In genomic region chr19:42380321-42380980, GRCm38 (mm10) we compare ENCODE assay signal across 9 mouse cellular contexts. TPM values are rescaled to one million over a fixed set of nuclear protein-coding genes. Genes with fewer than 3 reads are reported as not detected.
DNase-seq lines count a peak whose midpoint lies in the region; ATAC-seq and TF ChIP-seq lines count a peak whose summit lies in the region.
"Had no signal": no experiment of that assay in that cellular context is flagged by ENCODE, and none has a peak within 500 bp of the region (broad histone marks: within the 10 kb centered on the region; RNA-seq: fewer than 3 reads in every experiment).

No protein-coding gene starts in this region.

- WGBS in kidney, embryonic 14.5 days, result 3% methylated on average over 25 of the region's 26 CpGs
- WGBS in kidney, adult 2 months, result 3% methylated on average over 26 of the region's 26 CpGs
- 1% methylated on average over 24 of the region's 26 CpGs for WGBS in embryonic facial prominence, embryonic 11.5 days
- WGBS in hindbrain, embryonic 14.5 days, result 1% methylated on average over 26 of the region's 26 CpGs
- 3% methylated on average over 23 of the region's 26 CpGs for WGBS in midbrain, postnatal 0 days

- H3K36me3 ChIP-seq in kidney, embryonic 14.5 days (ENCODE audit: control insufficient read depth, insufficient read depth, low read length), result no peaks in the 10 kb centered on the region
- H3K36me3 ChIP-seq in kidney, adult 2 months (ENCODE audit: control insufficient read depth, insufficient read depth, low read length), result no peaks in the 10 kb centered on the region
- no peaks in the 10 kb centered on the region for H3K36me3 ChIP-seq in embryonic facial prominence, embryonic 11.5 days (replicated peaks; ENCODE audit: control insufficient read depth, insufficient read depth, low read depth, low read length)
- no peaks in the 10 kb centered on the region for H3K36me3 ChIP-seq in hindbrain, embryonic 14.5 days (replicated peaks; ENCODE audit: control insufficient read depth, insufficient read depth)
- no peaks in the 10 kb centered on the region for H3K36me3 ChIP-seq in midbrain, postnatal 0 days (ENCODE audit: insufficient read depth, low read length)

- peak overlapping the region; percentile 17; the same call in 1 of the 2 replicates for H3K4me3 ChIP-seq in kidney, embryonic 14.5 days (ENCODE audit: low read length)
- H3K4me3 ChIP-seq in kidney, adult 2 months (ENCODE audit: insufficient read depth, low read depth, low read length), result no peak overlapping the region
- peak overlapping the region; percentile 29 for H3K4me3 ChIP-seq in embryonic facial prominence, embryonic 11.5 days (ENCODE audit: low read depth, low read length)
- H3K4me3 ChIP-seq in hindbrain, embryonic 14.5 days (replicated peaks; ENCODE audit: low read length), result peak overlapping the region; percentile 19
- no peak overlapping the region for H3K4me3 ChIP-seq in midbrain, postnatal 0 days (ENCODE audit: low read depth, low read length)

- TF ChIP-seq POLR2A in kidney, adult 2 months (IDR thresholded peaks at IDR 0.05; ENCODE audit: low read depth, low read length), result no peak

- no peak for DNase-seq in kidney, adult 2 months
- DNase-seq in embryonic facial prominence, embryonic 11.5 days (ENCODE audit: low spot score), result peak; percentile 48
- DNase-seq in hindbrain, embryonic 14.5 days (ENCODE audit: low spot score), result peak; percentile 44
- peak; percentile 50 for DNase-seq in midbrain, postnatal 0 days (ENCODE audit: low spot score)
- DNase-seq in adrenal gland, adult 8-10 months, result no peak
- no peak for DNase-seq in spleen, postnatal 36 days (ENCODE audit: low spot score in 2 of 2)
- DNase-seq in thymus, postnatal 25 days, result no peak

- no peaks in the 10 kb centered on the region for H3K9me3 ChIP-seq in kidney, embryonic 14.5 days (ENCODE audit: control insufficient read depth, low read length)
- no peaks in the 10 kb centered on the region for H3K9me3 ChIP-seq in embryonic facial prominence, embryonic 11.5 days (replicated peaks; ENCODE audit: control insufficient read depth, low read length)
- H3K9me3 ChIP-seq in hindbrain, embryonic 14.5 days (ENCODE audit: control insufficient read depth, low read length), result no peaks in the 10 kb centered on the region
- no peaks in the 10 kb centered on the region for H3K9me3 ChIP-seq in midbrain, postnatal 0 days (ENCODE audit: low read length)

- H3K27me3 ChIP-seq in kidney, embryonic 14.5 days (ENCODE audit: control insufficient read depth, insufficient read depth, low read length), result peaks cover 18% of the 10 kb centered on the region
- H3K27me3 ChIP-seq in kidney, adult 2 months (replicated peaks; ENCODE audit: control insufficient read depth, insufficient read depth, low read length), result no peaks in the 10 kb centered on the region
- peaks cover 19% of the 10 kb centered on the region; the same call in 1 of the 2 replicates for H3K27me3 ChIP-seq in embryonic facial prominence, embryonic 11.5 days (ENCODE audit: control insufficient read depth, insufficient read depth, low read length)
- H3K27me3 ChIP-seq in hindbrain, embryonic 14.5 days (ENCODE audit: control insufficient read depth, insufficient read depth, low read length), result no peaks in the 10 kb centered on the region
- no peaks in the 10 kb centered on the region for H3K27me3 ChIP-seq in midbrain, postnatal 0 days (ENCODE audit: insufficient read depth, low read length)

- no peak overlapping the region for H3K9ac ChIP-seq in kidney, embryonic 14.5 days (ENCODE audit: low read depth, low read length)
- peak overlapping the region; percentile 51; the same call in 1 of the 2 replicates for H3K9ac ChIP-seq in embryonic facial prominence, embryonic 11.5 days (replicated peaks; ENCODE audit: low read length)
- peak overlapping the region; percentile 43 for H3K9ac ChIP-seq in hindbrain, embryonic 14.5 days
- H3K9ac ChIP-seq in midbrain, postnatal 0 days (replicated peaks; ENCODE audit: low read length, poor library complexity, severe bottlenecking), result peak overlapping the region; percentile 56

- H3K4me2 ChIP-seq in kidney, embryonic 14.5 days (replicated peaks; ENCODE audit: low read depth, low read length), result peak overlapping the region; percentile 37
- H3K4me2 ChIP-seq in embryonic facial prominence, embryonic 11.5 days (ENCODE audit: low read depth, low read length), result peak overlapping the region; percentile 55
- H3K4me2 ChIP-seq in hindbrain, embryonic 14.5 days (replicated peaks), result peak overlapping the region; percentile 54
- peak overlapping the region; percentile 44 for H3K4me2 ChIP-seq in midbrain, postnatal 0 days (ENCODE audit: low read depth, low read length, poor library complexity, severe bottlenecking)

- TF ChIP-seq CTCF in kidney, adult 2 months (conservative IDR thresholded peaks at IDR 0.05; ENCODE audit: insufficient read depth, insufficient read length, low read depth, low read length), result no peak
- no peak for TF ChIP-seq CTCF in midbrain, postnatal 0 days (IDR thresholded peaks at IDR 0.05)

- H3K27ac ChIP-seq in kidney, embryonic 14.5 days (ENCODE audit: low read depth, low read length), result no peak overlapping the region
- no peak overlapping the region for H3K27ac ChIP-seq in kidney, adult 2 months (ENCODE audit: insufficient read depth, low read depth, low read length)
- H3K27ac ChIP-seq in embryonic facial prominence, embryonic 11.5 days (replicated peaks; ENCODE audit: low read depth, low read length), result no peak overlapping the region
- peak overlapping the region; percentile 64 for H3K27ac ChIP-seq in hindbrain, embryonic 14.5 days
- peak overlapping the region; percentile 72 for H3K27ac ChIP-seq in midbrain, postnatal 0 days (ENCODE audit: low read depth, low read length)

- no peak for ATAC-seq in kidney, embryonic 14.5 days (ENCODE audit: low FRiP score, low TSS enrichment)
- no peak for ATAC-seq in embryonic facial prominence, embryonic 11.5 days (replicated peaks; ENCODE audit: insufficient number of reproducible peaks, low FRiP score, low TSS enrichment, low read depth)
- peak; percentile 62; the same call in 1 of the 2 replicates for ATAC-seq in hindbrain, embryonic 14.5 days (ENCODE audit: low FRiP score)
- ATAC-seq in midbrain, postnatal 0 days (ENCODE audit: low FRiP score), result peak; percentile 59
- ATAC-seq: Patski had no signal

- no peaks in the 10 kb centered on the region for H3K4me1 ChIP-seq in kidney, embryonic 14.5 days (ENCODE audit: control insufficient read depth, insufficient read depth, low read length)
- H3K4me1 ChIP-seq in kidney, adult 2 months (ENCODE audit: control insufficient read depth, insufficient read depth, low read length), result no peaks in the 10 kb centered on the region
- H3K4me1 ChIP-seq in embryonic facial prominence, embryonic 11.5 days (ENCODE audit: control insufficient read depth, insufficient read depth, low read length), result no peaks in the 10 kb centered on the region; the same call in 1 of the 2 replicates
- peaks cover 20% of the 10 kb centered on the region for H3K4me1 ChIP-seq in hindbrain, embryonic 14.5 days (replicated peaks; ENCODE audit: control insufficient read depth, insufficient read depth, low read length)
- peaks cover 19% of the 10 kb centered on the region; the same call in 1 of the 2 replicates for H3K4me1 ChIP-seq in midbrain, postnatal 0 days (ENCODE audit: insufficient read depth, low read length)

RNA-seq across cellular contexts. Expression of gene Crtac1, which starts 51.1 kb away (rescaled TPM):
- 5.7 and 6.3 TPM in 2 replicates for polyA plus RNA-seq in kidney, embryonic 14.5 days (2014; fragmentation: Nextera tagmentation; extraction: Ambion mirVana)
- 0.06 and 0.15 TPM in 2 replicates for polyA plus RNA-seq in kidney, adult 2 months (2012; rRNA removed)
- 5.8 and 8.4 TPM in 2 replicates for polyA plus RNA-seq in embryonic facial prominence, embryonic 11.5 days (2014; fragmentation: Nextera tagmentation; extraction: Ambion mirVana)
- polyA plus RNA-seq in hindbrain, embryonic 14.5 days (2014; fragmentation: Nextera tagmentation; extraction: Ambion mirVana), result 42.2 and 43.8 TPM in 2 replicates
- 21.1 and 22.0 TPM in 2 replicates for total RNA-seq in midbrain, postnatal 0 days (2014; rRNA removed)
- 40.7 and 41.6 TPM in 2 replicates for polyA plus RNA-seq in midbrain, postnatal 0 days (2015; fragmentation: Nextera tagmentation; extraction: Ambion mirVana)
- total RNA-seq in adrenal gland, adult 8-10 months (2022), result 1 to 10 TPM in 2 of 4 experiments, under 1 TPM in 2; 0.26 to 2.3 (median 0.73) TPM

Comparison
In these comparisons a context has a peak if more than half of its experiments do, and no peak if none do; other contexts are left out.
1. H3K4me3 ChIP-seq: peak in kidney, embryonic 14.5 days (single experiment), embryonic facial prominence, embryonic 11.5 days (single experiment) and hindbrain, embryonic 14.5 days (single experiment); none in kidney, adult 2 months (single experiment) and midbrain, postnatal 0 days (single experiment).
2. ATAC-seq: peak in hindbrain, embryonic 14.5 days (single experiment) and midbrain, postnatal 0 days (single experiment); none in kidney, embryonic 14.5 days (single experiment) and embryonic facial prominence, embryonic 11.5 days (single experiment).
3. H3K27ac ChIP-seq: peak in hindbrain, embryonic 14.5 days (single experiment) and midbrain, postnatal 0 days (single experiment); none in kidney, embryonic 14.5 days (single experiment), kidney, adult 2 months (single experiment) and embryonic facial prominence, embryonic 11.5 days (single experiment).
4. DNase-seq: peak in embryonic facial prominence, embryonic 11.5 days (single experiment), hindbrain, embryonic 14.5 days (single experiment) and midbrain, postnatal 0 days (single experiment); none in kidney, adult 2 months (single experiment), adrenal gland, adult 8-10 months (single experiment), spleen, postnatal 36 days (0 of 2) and thymus, postnatal 25 days (single experiment).
5. Peak in every context shown above with its lines, with median percentiles within 50 percentile points of each other: H3K4me2 ChIP-seq.